Mouse (Mus musculus): ENCODE measurements around the gene Rgs8. TPM values are rescaled to one million over a fixed set of nuclear protein-coding genes. Genes with fewer than 3 reads are reported as not detected.

The Rgs8 gene
- polyA plus RNA-seq, 1 experiment from 2014 or later: 0.32 TPM

GRCm38 (mm10) chr1:153680363-153680762 is 27.5 kb downstream of the Rgs8 start:
- no peaks in the 10 kb centered on the region for H3K9me3 ChIP-seq (replicated peaks; ENCODE audit: control insufficient read depth, low read length)
- WGBS: 52% methylated on average over 6 of the region's 6 CpGs
- H3K4me1 ChIP-seq (ENCODE audit: control insufficient read depth, insufficient read depth, low read length): peaks cover 7% of the 10 kb centered on the region; the same call in 1 of the 2 replicates
- H3K27me3 ChIP-seq (ENCODE audit: control insufficient read depth, insufficient read depth, low read length): no peaks in the 10 kb centered on the region; the same call in 1 of the 2 replicates
- H3K9ac ChIP-seq (ENCODE audit: low read length): no peak overlapping the region
- no peaks in the 10 kb centered on the region for H3K36me3 ChIP-seq (ENCODE audit: control insufficient read depth, insufficient read depth, low read length)
- H3K27ac ChIP-seq (ENCODE audit: low read length): no peak overlapping the region
- H3K4me2 ChIP-seq (ENCODE audit: low read depth, low read length): no peak overlapping the region
- ATAC-seq (ENCODE audit: insufficient read depth, low FRiP score): no peak
- H3K4me3 ChIP-seq (replicated peaks; ENCODE audit: low read length): no peak overlapping the region

GRCm38 (mm10) chr1:153681036-153681435 is 28.2 kb downstream of the Rgs8 start:
- Histone ChIP-seq H3K4me2 (ENCODE audit: low read depth, low read length) (no peak overlapping the region), H3K27ac (ENCODE audit: low read length) (no peak overlapping the region), H3K4me3 (replicated peaks; ENCODE audit: low read length) (no peak overlapping the region), H3K36me3 (ENCODE audit: control insufficient read depth, insufficient read depth, low read length) (no peaks in the 10 kb centered on the region), H3K9me3 (replicated peaks; ENCODE audit: control insufficient read depth, low read length) (no peaks in the 10 kb centered on the region), H3K27me3 (ENCODE audit: control insufficient read depth, insufficient read depth, low read length) (no peaks in the 10 kb centered on the region; the same call in 1 of the 2 replicates), H3K9ac (ENCODE audit: low read length) (no peak overlapping the region), H3K4me1 (ENCODE audit: control insufficient read depth, insufficient read depth, low read length) (peaks cover 7% of the 10 kb centered on the region; the same call in 1 of the 2 replicates)
- no peak for ATAC-seq (ENCODE audit: insufficient read depth, low FRiP score)
- 80% methylated on average over 2 of the region's 2 CpGs for WGBS

DNA sequence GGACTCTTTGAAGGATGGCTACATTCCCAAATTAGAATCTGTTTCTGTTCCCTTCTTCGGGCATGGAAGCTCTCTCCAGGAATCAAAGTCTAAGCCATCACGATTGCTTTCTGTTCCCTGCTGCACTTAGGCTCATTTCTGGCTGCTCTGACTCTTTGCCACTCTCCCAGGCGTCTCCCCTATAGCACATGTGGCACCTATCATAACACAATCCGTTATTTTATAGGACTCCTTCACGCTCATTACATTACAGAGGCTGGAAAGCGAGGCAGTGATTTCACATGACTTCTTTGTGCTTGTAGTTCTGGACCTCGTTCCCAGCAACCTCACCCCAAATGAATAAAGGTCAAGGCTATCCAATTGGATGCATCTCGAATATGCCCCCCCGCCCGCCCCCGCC is 30.4 kb downstream of the Rgs8 start:
- peaks cover 7% of the 10 kb centered on the region; the same call in 1 of the 2 replicates for H3K4me1 ChIP-seq (ENCODE audit: control insufficient read depth, insufficient read depth, low read length)
- H3K27ac ChIP-seq (ENCODE audit: low read length): no peak overlapping the region
- no peak overlapping the region for H3K4me2 ChIP-seq (ENCODE audit: low read depth, low read length)
- no peak overlapping the region for H3K4me3 ChIP-seq (replicated peaks; ENCODE audit: low read length)
- H3K27me3 ChIP-seq (ENCODE audit: control insufficient read depth, insufficient read depth, low read length): no peaks in the 10 kb centered on the region; the same call in 1 of the 2 replicates
- H3K9me3 ChIP-seq (replicated peaks; ENCODE audit: control insufficient read depth, low read length): no peaks in the 10 kb centered on the region
- H3K36me3 ChIP-seq (ENCODE audit: control insufficient read depth, insufficient read depth, low read length): no peaks in the 10 kb centered on the region
- 60% methylated on average over 11 of the region's 11 CpGs for WGBS
- H3K9ac ChIP-seq (ENCODE audit: low read length): no peak overlapping the region
- no peak for ATAC-seq (ENCODE audit: insufficient read depth, low FRiP score)

GRCm38 (mm10) chr1:153685630-153686029 is 32.8 kb downstream of the Rgs8 start:
- ATAC-seq (ENCODE audit: insufficient read depth, low FRiP score): no peak
- WGBS: 53% methylated on average over 3 of the region's 3 CpGs

DNA sequence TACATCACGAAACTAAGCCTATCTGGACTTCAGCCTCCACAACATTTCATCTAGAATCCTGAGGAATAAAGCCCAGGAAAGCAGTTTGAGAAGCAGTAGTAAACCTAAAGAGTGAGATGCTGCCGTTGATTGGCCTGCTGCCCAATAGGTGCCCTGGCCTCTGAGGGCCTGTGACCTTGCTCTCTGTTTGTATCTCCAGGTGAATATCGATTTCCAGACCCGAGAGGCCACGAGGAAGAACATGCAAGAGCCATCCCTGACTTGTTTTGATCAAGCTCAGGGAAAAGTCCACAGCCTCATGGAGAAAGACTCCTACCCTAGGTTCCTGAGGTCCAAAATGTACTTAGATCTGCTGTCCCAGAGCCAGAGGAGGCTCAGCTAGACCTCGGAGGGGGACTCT is 39.7 kb downstream of the Rgs8 start:
- H3K27ac ChIP-seq (ENCODE audit: low read length): no peak overlapping the region
- H3K9ac ChIP-seq (ENCODE audit: low read length): no peak overlapping the region
- no peak for ATAC-seq (ENCODE audit: insufficient read depth, low FRiP score)
- no peak overlapping the region for H3K4me3 ChIP-seq (replicated peaks; ENCODE audit: low read length)
- H3K4me1 ChIP-seq (ENCODE audit: control insufficient read depth, insufficient read depth, low read length): no peaks in the 10 kb centered on the region
- H3K27me3 ChIP-seq (ENCODE audit: control insufficient read depth, insufficient read depth, low read length): no peaks in the 10 kb centered on the region
- H3K36me3 ChIP-seq (ENCODE audit: control insufficient read depth, insufficient read depth, low read length): no peaks in the 10 kb centered on the region
- H3K4me2 ChIP-seq (ENCODE audit: low read depth, low read length): no peak overlapping the region
- no peaks in the 10 kb centered on the region for H3K9me3 ChIP-seq (replicated peaks; ENCODE audit: control insufficient read depth, low read length)
- WGBS: 73% methylated on average over 6 of the region's 6 CpGs

More at GRCm38 (mm10) chr1:153685630-153686029, 32.8 kb downstream of the Rgs8 start:
- H3K27ac ChIP-seq (ENCODE audit: low read length): no peak overlapping the region
- H3K4me2 ChIP-seq (ENCODE audit: low read depth, low read length): no peak overlapping the region
- H3K4me3 ChIP-seq (replicated peaks; ENCODE audit: low read length): no peak overlapping the region
- no peaks in the 10 kb centered on the region for H3K27me3 ChIP-seq (ENCODE audit: control insufficient read depth, insufficient read depth, low read length)
- H3K36me3 ChIP-seq (ENCODE audit: control insufficient read depth, insufficient read depth, low read length): no peaks in the 10 kb centered on the region
- H3K9ac ChIP-seq (ENCODE audit: low read length): no peak overlapping the region
- no peaks in the 10 kb centered on the region for H3K9me3 ChIP-seq (replicated peaks; ENCODE audit: control insufficient read depth, low read length)
- H3K4me1 ChIP-seq (ENCODE audit: control insufficient read depth, insufficient read depth, low read length): no peaks in the 10 kb centered on the region

- no peak overlapping the region for H3K9ac ChIP-seq (ENCODE audit: low read length)
- H3K27ac ChIP-seq (ENCODE audit: low read length): no peak overlapping the region
- no peaks in the 10 kb centered on the region for H3K36me3 ChIP-seq (ENCODE audit: control insufficient read depth, insufficient read depth, low read length)
- H3K27me3 ChIP-seq (ENCODE audit: control insufficient read depth, insufficient read depth, low read length): no peaks in the 10 kb centered on the region
- H3K4me1 ChIP-seq (ENCODE audit: control insufficient read depth, insufficient read depth, low read length): no peaks in the 10 kb centered on the region
- no peak overlapping the region for H3K4me2 ChIP-seq (ENCODE audit: low read depth, low read length)
- H3K4me3 ChIP-seq (replicated peaks; ENCODE audit: low read length): no peak overlapping the region
- H3K9me3 ChIP-seq (replicated peaks; ENCODE audit: control insufficient read depth, low read length): no peaks in the 10 kb centered on the region
- 0 out of 2 replicates have a peak, but pooled peaks have one; percentile 51 for ATAC-seq (ENCODE audit: insufficient read depth, low FRiP score)
- WGBS: 60% methylated on average over 6 of the region's 6 CpGs
Measured at GRCm38 (mm10) chr1:153694372-153695120, 41.7 kb downstream of the Rgs8 start.

GRCm38 (mm10) chr1:153695398-153695797 is 42.6 kb downstream of the Rgs8 start:
- Histone ChIP-seq H3K27ac (ENCODE audit: low read length) (no peak overlapping the region), H3K4me1 (ENCODE audit: control insufficient read depth, insufficient read depth, low read length) (no peaks in the 10 kb centered on the region), H3K4me3 (replicated peaks; ENCODE audit: low read length) (no peak overlapping the region), H3K4me2 (ENCODE audit: low read depth, low read length) (no peak overlapping the region), H3K9me3 (replicated peaks; ENCODE audit: control insufficient read depth, low read length) (no peaks in the 10 kb centered on the region), H3K9ac (ENCODE audit: low read length) (no peak overlapping the region), H3K27me3 (ENCODE audit: control insufficient read depth, insufficient read depth, low read length) (no peaks in the 10 kb centered on the region), H3K36me3 (ENCODE audit: control insufficient read depth, insufficient read depth, low read length) (no peaks in the 10 kb centered on the region)
- ATAC-seq (ENCODE audit: insufficient read depth, low FRiP score): no peak
- WGBS: 91% methylated on average over 10 of the region's 10 CpGs

DNA sequence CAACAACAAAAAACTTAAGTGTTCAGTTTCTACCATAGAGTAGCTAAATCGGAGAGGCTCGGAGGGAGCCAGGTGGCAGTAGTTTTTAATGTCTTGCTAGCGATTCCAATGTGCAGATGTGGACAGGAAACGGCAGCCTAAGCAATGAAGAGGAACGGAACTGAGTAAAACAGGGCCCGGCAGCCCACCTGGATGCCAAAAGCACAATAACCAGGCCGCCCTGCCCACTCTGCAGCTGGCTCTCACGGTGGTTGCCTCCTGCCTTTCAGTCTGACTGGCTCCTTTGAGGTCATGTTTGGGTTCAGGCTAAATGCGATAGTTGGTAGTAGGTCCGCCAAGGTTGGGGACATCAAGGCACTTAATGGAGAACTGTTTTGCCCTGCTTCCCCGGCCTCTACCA is 43.3 kb downstream of the Rgs8 start:
- Histone ChIP-seq H3K4me3 (replicated peaks; ENCODE audit: low read length) (no peak overlapping the region), H3K36me3 (ENCODE audit: control insufficient read depth, insufficient read depth, low read length) (no peaks in the 10 kb centered on the region), H3K4me2 (ENCODE audit: low read depth, low read length) (no peak overlapping the region), H3K4me1 (ENCODE audit: control insufficient read depth, insufficient read depth, low read length) (no peaks in the 10 kb centered on the region), H3K27ac (ENCODE audit: low read length) (no peak overlapping the region), H3K9ac (ENCODE audit: low read length) (no peak overlapping the region), H3K9me3 (replicated peaks; ENCODE audit: control insufficient read depth, low read length) (no peaks in the 10 kb centered on the region), H3K27me3 (ENCODE audit: control insufficient read depth, insufficient read depth, low read length) (no peaks in the 10 kb centered on the region)
- no peak for ATAC-seq (ENCODE audit: insufficient read depth, low FRiP score)
- WGBS: 86% methylated on average over 11 of the region's 11 CpGs

DNA sequence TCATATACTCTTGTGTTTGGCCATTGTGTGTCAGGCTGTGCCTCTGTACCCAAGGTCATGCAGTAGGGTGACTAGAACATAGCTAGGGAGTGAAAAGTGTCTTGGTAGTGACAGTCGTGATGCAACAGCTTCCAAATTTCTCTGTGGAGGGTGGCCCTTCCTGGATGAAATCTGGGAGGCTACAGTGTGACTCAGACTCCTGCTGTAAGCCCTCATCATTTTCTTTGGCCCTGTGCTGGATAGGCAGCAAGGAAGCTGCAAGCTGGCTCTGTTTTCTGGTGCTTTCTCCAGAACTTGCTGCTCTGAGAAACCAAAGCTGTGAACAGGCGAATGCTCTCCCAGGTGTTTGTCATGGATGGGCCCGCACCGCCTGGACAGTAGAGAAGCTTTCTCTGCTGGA is 43.7 kb downstream of the Rgs8 start:
- Histone ChIP-seq H3K27ac (ENCODE audit: low read length) (no peak overlapping the region), H3K9ac (ENCODE audit: low read length) (no peak overlapping the region), H3K4me1 (ENCODE audit: control insufficient read depth, insufficient read depth, low read length) (no peaks in the 10 kb centered on the region), H3K4me2 (ENCODE audit: low read depth, low read length) (no peak overlapping the region), H3K9me3 (replicated peaks; ENCODE audit: control insufficient read depth, low read length) (no peaks in the 10 kb centered on the region), H3K4me3 (replicated peaks; ENCODE audit: low read length) (no peak overlapping the region), H3K36me3 (ENCODE audit: control insufficient read depth, insufficient read depth, low read length) (no peaks in the 10 kb centered on the region), H3K27me3 (ENCODE audit: control insufficient read depth, insufficient read depth, low read length) (no peaks in the 10 kb centered on the region)
- WGBS: 85% methylated on average over 4 of the region's 4 CpGs
- ATAC-seq (ENCODE audit: insufficient read depth, low FRiP score): no peak

Data from stomach, embryonic 16.5 days (tissue).